Mouse (Mus musculus) spleen, postnatal 14 days (tissue): Measurements from ENCODE around the gene Wdr20rt.
"Not testable (repeated sequence)": the region's sequence is repeated elsewhere in the genome, so short reads cannot be mapped to it uniquely, and the experiment has no call there.

Source experiments
- DNase-seq, 2 experiments: peaks; one replicate each; pipeline ENCODE4 v3.0.0; 2021 to 2022; ENCODE audit warnings: low spot score in 2 of 2

Gene Wdr20rt

GRCm38 (mm10) chr12:65225467-65225945, at the start of gene Wdr20rt:
Gene Wdr20rt (plus strand): TSS chr12:65225517.
- no peak for DNase-seq

DNA sequence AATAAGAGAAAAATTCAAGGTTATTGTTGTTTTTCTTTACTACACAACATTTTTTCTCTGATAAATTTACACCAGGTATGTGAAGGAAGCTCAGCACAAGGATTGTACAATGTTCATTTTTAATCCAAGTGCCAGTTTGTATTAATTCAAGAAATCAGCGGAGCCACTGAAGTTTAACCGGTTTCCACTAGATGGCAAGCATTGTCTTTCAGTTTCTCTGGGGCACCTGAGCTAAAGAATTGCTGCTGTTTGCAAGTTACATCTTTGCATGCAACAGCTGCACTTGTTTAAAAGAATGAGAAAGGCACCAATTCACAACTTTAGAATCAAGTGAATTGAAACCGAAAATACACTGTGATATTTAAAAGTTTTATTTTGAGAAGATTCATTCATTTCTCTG, 38.0 kb upstream of the Wdr20rt start:
- no peak for DNase-seq

DNA sequence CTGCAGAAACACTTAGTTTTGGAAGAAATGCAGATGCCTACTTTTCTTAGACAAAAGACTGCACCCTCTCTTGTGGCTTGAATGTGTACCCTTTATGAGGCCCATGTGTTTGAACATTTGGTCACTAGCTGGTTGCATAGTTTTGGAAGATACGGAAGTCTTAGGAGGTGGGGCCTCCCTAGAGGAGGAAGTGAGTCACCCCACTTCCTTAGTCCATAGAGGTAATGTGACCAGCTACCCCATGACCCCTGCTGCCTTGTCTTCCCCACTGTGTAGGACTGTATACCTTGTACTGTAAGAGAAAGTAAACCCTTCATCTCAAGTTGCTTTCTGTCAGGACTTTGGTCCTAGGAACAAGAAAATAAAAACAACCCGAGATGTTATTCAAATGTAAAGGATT, 36.1 kb upstream of the Wdr20rt start:
- no peak for DNase-seq

- DNase-seq: no peak
Observed at GRCm38 (mm10) chr12:65194003-65194530, 31.2 kb upstream of the Wdr20rt start.

DNA sequence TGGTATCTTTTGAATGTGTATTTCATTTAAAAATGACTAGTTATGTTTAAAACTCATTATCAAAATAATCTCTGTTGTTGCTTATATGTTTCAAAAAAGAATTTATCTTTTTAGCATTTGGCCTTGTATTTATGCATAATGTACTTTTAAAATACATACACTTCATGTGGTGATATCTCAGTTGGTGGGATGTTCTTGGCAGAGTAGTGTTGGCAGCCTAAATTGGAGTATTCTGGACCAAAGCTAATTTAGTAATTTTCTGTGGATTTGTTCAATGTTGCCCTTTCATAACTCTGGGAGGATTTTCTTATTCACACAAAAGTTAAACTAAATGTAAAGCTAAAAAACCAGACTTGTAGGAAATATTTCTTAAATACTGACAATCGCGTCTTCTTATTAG, 23.5 kb upstream of the Wdr20rt start:
- DNase-seq: no peak

- no peak for DNase-seq
Observed at GRCm38 (mm10) chr12:65206431-65206830, 18.9 kb upstream of the Wdr20rt start.

- no peak for DNase-seq
Observed at GRCm38 (mm10) chr12:65216404-65216840, 8.9 kb upstream of the Wdr20rt start.

- DNase-seq: no peak
Observed at GRCm38 (mm10) chr12:65228628-65229027, 3.3 kb downstream of the Wdr20rt start.

- DNase-seq: no peak
Observed at GRCm38 (mm10) chr12:65229041-65229440, 3.7 kb downstream of the Wdr20rt start.

GRCm38 (mm10) chr12:65232801-65233200, 7.5 kb downstream of the Wdr20rt start:
- DNase-seq: not testable (repeated sequence)

GRCm38 (mm10) chr12:65250116-65250738, 24.9 kb downstream of the Wdr20rt start:
- DNase-seq: no peak

DNA sequence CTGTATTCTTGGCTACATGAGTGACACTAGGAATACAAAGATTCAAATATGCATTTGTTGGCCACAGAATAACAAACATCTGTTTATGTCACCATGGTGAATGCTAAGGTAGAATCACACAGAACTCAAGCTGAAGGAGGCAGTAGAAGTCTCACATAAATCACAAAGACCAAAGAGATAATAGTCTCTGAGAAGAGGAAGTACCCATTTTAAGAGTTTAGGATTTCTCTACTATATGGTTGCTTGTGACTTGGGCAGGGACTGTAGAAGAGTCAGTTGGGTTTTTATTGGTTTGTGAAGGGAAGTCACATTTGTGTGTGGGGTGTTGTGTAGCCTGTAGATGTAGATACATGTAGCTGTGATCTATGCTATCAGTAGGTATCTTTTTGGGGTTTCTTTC, 31.6 kb downstream of the Wdr20rt start:
- DNase-seq: no peak

DNA sequence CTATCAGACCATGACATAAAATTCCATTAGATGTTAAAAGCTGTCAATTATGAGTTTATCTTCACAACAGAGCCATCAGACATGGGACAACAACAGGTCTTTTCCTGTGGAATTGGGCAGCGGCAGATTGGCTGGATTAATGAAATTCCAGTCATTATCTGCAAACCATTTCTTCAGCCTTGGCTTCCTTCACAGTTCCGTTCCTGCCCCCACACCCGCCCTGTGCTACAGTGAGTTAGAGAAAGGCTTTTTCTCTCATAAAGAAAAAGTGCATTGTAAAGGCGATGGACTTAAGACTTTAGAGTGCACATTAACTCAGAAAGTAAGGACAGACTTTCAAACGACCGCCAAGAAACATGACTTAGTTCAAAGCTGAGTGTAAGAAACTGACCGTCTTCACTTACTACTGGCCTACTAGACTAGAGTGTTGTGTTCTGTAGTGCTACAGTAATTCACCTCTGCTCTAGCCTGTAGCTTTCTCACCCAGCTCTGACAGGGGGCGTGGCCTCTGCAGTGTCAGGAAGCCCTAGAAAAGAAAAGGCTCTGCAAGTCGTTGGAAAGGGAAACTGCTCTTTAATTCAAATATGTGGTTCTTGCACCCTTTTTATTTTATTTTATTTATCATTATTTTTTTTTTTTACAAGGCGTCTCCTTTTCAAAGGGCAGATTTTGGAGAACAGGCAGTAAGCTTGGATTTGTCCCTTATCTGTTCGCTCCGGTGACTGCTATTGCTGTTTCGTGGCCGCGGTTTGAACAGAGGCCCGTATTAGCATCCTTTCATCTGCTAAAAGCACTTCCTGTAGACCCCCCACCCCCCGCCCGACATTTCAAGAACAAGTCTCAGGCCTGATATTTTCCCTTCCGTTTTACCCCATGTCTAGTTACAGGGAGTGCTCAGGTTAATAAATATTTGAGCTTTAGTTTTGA, 33.2 kb downstream of the Wdr20rt start:
- no peak for DNase-seq

DNA sequence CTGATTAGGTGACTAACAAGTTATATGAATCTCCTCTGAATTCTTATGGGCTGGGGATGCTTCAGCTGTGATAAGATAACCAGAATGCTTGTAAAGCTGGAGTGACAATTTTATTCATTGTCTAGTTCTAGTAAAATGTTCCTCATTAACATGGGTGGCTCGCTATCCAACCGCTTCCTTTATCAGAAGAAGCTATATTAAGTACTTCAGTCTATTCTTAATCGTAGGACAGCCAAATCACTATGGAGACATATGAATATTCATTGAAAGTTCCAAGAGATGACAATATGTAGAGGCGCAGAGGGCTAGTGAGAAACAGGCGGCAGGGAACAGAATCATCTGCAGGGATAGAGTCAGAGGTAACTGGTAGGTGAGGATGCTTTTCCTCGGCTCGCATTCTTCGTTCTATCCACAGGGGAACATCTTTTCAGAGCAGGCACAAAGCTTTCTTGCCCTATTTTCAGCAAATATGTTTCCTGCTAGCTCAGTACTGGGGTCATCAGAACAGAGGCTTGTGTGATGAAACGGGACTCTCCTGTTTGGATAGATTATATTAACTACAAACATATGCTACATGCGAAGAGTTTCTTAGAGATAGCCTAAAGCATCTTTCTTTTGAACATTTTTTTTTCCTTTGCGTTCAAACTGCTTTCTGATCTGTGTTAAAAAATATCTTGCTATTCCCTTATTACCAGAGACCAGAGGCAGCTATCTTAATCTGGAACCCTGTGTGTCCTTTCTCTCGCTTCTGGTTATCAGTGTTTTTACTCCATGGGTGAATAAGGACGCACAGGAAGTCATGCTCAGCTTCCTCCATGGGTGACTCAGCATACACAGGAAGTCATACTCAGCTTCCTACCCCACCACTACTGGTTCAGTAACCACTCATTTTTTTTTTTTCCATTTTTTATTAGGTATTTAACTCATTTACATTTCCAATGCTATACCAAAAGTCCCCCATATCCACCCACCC, 34.1 kb downstream of the Wdr20rt start:
- no peak for DNase-seq

GRCm38 (mm10) chr12:65268311-65268984, 43.1 kb downstream of the Wdr20rt start:
- no peak for DNase-seq

GRCm38 (mm10) chr12:65269406-65269805, 44.1 kb downstream of the Wdr20rt start:
- no peak for DNase-seq

GRCm38 (mm10) chr12:65273807-65274206, 48.5 kb downstream of the Wdr20rt start:
- DNase-seq: no peak
